Mouse (Mus musculus) myocyte (in vitro differentiated cells): Measurements from ENCODE around the gene Max.

Experiments used
- CEBPB ChIP-seq: IDR thresholded peaks from 2 replicates; pipeline ENCODE4 v1.6.1; 2011; ENCODE audit warnings: mild to moderate bottlenecking, moderate library complexity; ENCODE audit not compliant: poor library complexity, insufficient read depth, severe bottlenecking
- MYOD1 ChIP-seq, 3 experiments: IDR thresholded peaks; one replicate each; pipeline ENCODE4 v1.6.1; 2011; ENCODE audit warnings: control low read depth in 2 of 3, low read depth in 2 of 3, mild to moderate bottlenecking in 2 of 3, moderate library complexity in 1 of 3; ENCODE audit not compliant: insufficient read length in 2 of 3, control insufficient read depth in 1 of 3
- POLR2A ChIP-seq: IDR thresholded peaks from one replicate; pipeline ENCODE4 v1.6.1; 2011; ENCODE audit warnings: low read depth, mild to moderate bottlenecking, control low read depth, moderate library complexity; ENCODE audit not compliant: insufficient read length
- POLR2AphosphoS2 ChIP-seq: IDR thresholded peaks from one replicate; pipeline ENCODE4 v1.6.1; 2011; ENCODE audit warnings: low read depth, control low read depth; ENCODE audit not compliant: insufficient read length
- USF1 ChIP-seq: IDR thresholded peaks from one replicate; pipeline ENCODE4 v1.6.1; 2011; ENCODE audit warnings: low read depth, mild to moderate bottlenecking, control low read depth, moderate library complexity

- TF ChIP-seq CEBPB (no peak), POLR2A (no peak), POLR2AphosphoS2 (no peak), USF1 (no peak), MYOD1 (IDR thresholded peaks at IDR 0.05; ENCODE audit: control insufficient read depth in 1 of 3, insufficient read length in 2 of 3, low read depth in 2 of 3) (no peak)
Measured at GRCm38 (mm10) chr12:76909218-76909617, 52.8 kb downstream of the Max start.
